Mouse (Mus musculus): ENCODE measurements around the gene Smco2. TPM values are rescaled to one million over a fixed set of nuclear protein-coding genes. Genes with fewer than 3 reads are reported as not detected.
"Not testable (repeated sequence)": the region's sequence is repeated elsewhere in the genome, so short reads cannot be mapped to it uniquely, and the experiment has no call there.

Smco2 gene
- total RNA-seq, 2 experiments from 2014 or later: not detected

DNA sequence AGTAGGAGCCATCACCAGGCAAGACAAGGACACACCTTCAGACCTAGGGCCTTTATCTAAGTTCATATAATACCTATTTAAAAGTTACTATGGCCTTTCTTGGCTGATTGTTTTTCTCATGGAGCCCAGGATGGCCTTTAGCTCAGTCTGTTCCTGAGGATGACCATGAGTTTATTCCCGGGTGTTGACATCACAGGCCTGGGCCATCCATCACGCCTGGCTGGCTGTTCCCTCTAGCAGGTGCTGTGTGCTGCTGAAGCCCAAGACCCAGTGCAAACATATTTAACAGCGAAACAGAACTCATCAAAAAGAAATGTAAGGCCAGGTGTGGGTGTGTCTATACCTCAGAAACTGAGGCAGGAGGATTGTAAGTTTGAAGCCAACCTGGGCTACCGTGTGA lies 11.0 kb upstream of the Smco2 start:
- Histone ChIP-seq H3K27ac (no peak overlapping the region), H3K4me3 (no peak overlapping the region)
- no peak for DNase-seq (ENCODE audit: low spot score in 2 of 2)
- no peak for TF ChIP-seq CTCF (conservative IDR thresholded peaks at IDR 0.05)

DNA sequence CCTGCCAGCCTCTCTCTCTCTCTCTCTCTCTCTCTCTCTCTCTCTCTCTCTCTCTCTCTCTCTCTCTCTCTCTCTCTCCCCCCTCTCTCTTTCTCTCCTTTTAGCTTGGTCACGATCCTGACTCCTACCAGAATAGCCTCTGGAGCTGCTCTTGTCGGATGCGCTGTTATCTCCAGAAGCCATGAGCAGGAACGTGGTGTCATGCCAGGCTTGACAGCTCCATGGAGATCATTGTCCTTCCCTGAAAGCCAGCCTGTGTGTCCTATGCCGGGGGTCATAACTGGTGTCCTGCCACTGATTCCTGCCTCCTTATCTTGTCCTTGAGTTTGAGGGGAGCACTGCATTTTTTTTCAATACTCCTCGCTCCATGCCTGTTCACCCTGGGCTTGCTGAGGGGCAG lies 5.0 kb upstream of the Smco2 start:
- no peak overlapping the region for H3K27ac ChIP-seq
- DNase-seq (ENCODE audit: low spot score in 2 of 2): no peak
- no peak for TF ChIP-seq CTCF (conservative IDR thresholded peaks at IDR 0.05)
- H3K4me3 ChIP-seq: no peak overlapping the region

DNA sequence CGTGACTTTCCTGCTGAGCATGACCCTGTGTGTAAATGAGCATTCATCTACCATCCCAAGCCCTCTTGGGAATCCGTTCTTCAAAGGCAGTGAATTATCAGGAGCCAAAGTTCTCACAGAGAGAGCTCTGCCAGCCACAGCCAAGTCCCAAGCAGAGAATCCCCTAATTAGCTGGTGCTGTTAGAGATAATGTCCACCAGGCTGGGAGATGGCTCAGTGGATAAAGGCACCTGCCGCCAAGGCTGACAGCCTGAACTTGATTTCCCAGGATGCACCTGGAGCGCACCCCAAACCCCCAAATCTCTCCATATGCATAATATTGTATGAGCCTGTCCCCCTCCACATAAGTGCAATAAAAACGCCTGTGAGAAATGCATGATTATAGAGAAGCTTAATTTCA lies 4.6 kb upstream of the Smco2 start:
- TF ChIP-seq CTCF (conservative IDR thresholded peaks at IDR 0.05): no peak
- Histone ChIP-seq H3K27ac (no peak overlapping the region), H3K4me3 (no peak overlapping the region)
- no peak for DNase-seq (ENCODE audit: low spot score in 2 of 2)

DNA sequence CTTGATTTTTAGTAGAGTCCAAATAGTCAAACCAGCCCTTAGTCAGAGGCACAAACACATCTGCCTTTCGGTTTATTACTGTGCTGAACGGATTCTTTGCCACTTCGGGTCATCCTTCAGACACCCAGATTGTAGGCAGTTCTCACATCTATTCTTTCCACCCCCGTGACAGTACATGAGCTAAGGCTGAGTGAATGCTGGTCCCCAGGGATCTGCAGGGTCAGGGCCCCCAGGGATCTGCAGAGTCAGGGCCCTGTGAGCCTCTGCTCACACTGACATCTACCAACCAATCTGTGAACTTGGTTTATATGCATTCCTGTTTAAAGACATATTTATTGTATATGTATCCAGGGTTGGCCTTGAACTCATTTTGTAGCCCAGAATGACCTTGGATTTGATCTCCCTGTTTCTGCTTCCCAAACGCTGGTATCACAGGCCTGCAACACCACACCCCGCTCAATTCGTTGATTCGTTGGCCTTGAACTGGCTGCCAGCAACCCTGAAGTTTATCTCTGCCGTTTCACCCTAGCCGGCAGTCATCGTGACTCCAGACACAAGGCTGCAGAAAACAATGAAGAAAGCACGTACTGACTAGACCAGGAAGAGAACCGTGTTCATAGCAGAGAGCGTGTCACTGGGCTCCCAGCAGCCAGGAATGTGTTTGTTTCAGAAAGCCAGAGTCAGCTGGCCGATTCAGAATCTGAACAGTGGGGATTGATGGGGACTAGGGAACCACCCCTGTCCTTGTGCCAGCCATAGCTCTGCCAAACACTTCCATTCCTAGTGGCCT lies 3.7 kb upstream of the Smco2 start:
- Histone ChIP-seq H3K27ac (no peak overlapping the region), H3K4me3 (no peak overlapping the region)
- TF ChIP-seq CTCF (conservative IDR thresholded peaks at IDR 0.05): no peak
- no peak for DNase-seq (ENCODE audit: low spot score in 2 of 2)

DNA sequence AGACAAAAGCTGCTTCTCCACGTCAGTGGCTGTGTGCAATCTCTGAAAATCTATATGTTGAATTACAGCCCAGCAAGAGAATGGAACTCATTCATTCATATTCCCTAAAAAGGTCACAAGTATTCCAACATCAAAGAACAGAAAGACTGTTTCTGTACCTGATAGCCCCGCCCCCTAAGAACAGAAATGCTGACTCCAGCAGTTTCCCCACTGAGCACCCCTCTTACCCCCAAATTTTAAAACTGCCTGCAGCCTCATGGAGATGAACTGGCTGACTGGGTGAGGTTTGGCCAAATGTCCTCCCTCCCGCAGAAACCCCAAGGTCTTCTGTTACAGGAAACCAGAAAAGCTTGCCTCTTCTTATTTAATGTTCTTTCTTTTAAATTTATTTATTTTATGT lies 2.5 kb upstream of the Smco2 start:
- no peak overlapping the region for H3K4me3 ChIP-seq
- TF ChIP-seq CTCF (conservative IDR thresholded peaks at IDR 0.05): no peak

DNA sequence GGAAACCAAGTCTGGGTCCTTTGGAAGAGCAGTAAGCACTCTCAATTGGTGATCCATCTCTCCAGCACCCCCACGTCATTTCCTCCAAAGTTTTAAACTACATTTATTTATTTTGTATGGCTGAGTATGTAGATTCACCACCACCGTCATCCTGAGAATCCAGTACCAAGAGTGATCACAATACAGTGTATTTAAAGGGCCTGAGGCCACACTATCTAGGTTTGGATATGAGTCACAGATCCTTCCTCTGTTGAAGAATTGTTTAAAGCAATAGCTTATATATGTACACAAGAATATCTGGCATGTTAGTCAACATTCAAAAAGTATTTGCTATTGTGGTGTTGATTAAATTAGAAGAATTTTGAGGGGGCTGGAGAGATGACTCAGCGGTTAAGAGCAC lies 1.6 kb upstream of the Smco2 start:
- no peak for TF ChIP-seq CTCF (conservative IDR thresholded peaks at IDR 0.05)
- Histone ChIP-seq H3K4me3 (no peak overlapping the region), H3K27ac (no peak overlapping the region)
- DNase-seq (ENCODE audit: low spot score in 2 of 2): no peak

More for the DNA sequence above, 2.5 kb upstream of the Smco2 start:
- no peak overlapping the region for H3K27ac ChIP-seq
- no peak for DNase-seq (ENCODE audit: low spot score in 2 of 2)

DNA sequence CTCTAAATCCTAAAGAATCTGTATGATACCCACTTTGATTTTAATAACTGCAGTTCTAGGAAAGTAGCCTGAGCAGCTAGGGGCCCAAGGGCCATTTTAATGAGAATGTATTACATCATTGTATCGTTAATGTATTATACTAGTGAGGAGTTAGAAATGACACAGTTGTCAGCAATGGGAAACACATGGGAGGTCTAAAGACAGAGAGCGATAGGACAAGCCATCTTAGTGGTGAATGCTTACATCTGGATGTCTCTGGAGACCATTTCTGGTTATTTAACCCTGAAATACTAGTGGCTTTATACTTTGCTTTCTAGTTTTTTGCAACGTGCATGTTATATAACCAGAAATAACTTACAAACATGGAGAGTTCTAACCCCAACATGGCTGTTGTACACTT lies 2.0 kb downstream of the Smco2 start:
- Histone ChIP-seq H3K27ac (no peak overlapping the region), H3K4me3 (no peak overlapping the region)
- DNase-seq (ENCODE audit: low spot score in 2 of 2): no peak
- no peak for TF ChIP-seq CTCF (conservative IDR thresholded peaks at IDR 0.05)

DNA sequence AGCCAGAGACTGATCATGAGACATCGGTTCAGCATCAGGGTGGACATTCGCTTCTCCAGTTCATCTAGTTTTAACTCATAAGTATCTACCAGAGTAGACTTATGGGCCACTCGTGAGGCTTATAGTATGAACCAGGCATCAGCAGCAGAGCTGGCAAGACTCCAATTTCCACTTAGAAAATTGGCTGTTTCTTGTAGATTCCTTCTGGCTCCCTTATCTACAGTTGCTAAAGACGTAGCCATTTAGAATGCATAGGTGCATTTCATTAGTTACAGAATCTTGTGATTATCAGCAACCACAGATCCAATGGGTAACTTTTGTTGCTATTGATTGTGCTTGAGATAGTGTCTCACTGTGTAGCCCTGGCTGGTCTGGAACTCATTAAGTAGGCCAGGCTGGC lies 2.8 kb downstream of the Smco2 start:
- no peak for DNase-seq (ENCODE audit: low spot score in 2 of 2)
- TF ChIP-seq CTCF (conservative IDR thresholded peaks at IDR 0.05): no peak
- Histone ChIP-seq H3K4me3 (no peak overlapping the region), H3K27ac (no peak overlapping the region)

DNA sequence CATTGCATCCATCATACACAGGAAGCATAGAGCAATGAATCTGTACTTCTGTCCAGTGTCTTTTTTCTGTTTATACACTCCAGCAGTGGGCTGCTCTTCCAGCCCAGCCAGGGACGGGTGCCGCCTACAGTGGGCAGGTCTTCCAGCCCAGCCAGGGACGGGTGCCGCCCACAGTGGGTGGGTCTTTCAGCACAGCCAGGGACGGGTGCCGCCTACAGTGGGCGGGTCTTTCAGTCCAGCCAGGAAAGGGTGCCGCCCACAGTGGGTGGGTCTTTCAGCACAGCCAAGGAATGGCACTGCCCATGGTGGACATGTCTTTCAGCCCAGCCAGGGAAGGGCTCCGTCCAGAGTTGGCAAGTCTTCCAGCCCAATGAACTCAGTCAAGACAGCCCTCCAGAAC lies 5.3 kb downstream of the Smco2 start:
- DNase-seq (ENCODE audit: low spot score in 2 of 2): no peak
- Histone ChIP-seq H3K4me3 (no peak overlapping the region), H3K27ac (no peak overlapping the region)
- no peak for TF ChIP-seq CTCF (conservative IDR thresholded peaks at IDR 0.05)

DNA sequence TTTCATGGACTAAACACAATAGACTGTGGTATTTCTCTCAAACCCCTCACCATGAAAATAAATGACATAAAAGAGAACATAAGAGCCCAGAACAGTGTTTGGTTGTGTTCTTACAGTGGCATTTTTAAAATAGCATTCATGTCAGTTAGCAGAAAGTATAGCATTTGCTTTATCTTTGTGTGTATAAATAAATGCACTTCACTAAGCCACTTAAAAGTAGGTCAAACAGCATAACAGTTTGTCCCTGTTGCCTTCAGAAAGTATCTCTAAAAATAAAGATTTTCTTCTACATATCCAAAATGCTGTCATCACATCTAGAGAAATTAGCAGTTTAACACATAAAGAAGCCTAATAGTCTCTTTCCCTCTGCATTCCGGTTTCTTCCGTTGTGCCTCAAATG lies 7.5 kb downstream of the Smco2 start:
- Histone ChIP-seq H3K4me3 (no peak overlapping the region), H3K27ac (no peak overlapping the region)
- no peak for DNase-seq (ENCODE audit: low spot score in 2 of 2)
- TF ChIP-seq CTCF (conservative IDR thresholded peaks at IDR 0.05): no peak

DNA sequence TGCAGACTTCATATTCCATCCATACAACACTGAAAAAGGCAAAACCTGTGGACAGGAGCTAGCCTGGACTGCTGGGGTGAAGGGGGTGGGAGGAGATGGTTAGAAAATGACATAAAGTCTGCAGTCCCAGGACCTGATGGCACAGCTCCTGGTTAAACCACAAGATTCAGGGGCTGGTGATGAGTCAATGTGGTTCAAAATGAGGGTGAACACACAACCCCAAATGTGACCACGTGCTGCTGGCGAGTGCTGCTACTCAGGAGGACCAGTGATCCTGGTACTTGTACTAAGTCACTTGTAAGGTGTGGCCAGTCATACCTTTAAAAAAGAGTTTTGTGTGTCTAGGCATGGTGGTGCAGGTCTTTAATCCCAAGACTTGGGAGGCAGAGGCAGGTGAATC lies 13.2 kb downstream of the Smco2 start:
- TF ChIP-seq CTCF (conservative IDR thresholded peaks at IDR 0.05): no peak
- no peak for DNase-seq (ENCODE audit: low spot score in 2 of 2)
- no peak overlapping the region for H3K27ac ChIP-seq
- H3K4me3 ChIP-seq: no peak overlapping the region

DNA sequence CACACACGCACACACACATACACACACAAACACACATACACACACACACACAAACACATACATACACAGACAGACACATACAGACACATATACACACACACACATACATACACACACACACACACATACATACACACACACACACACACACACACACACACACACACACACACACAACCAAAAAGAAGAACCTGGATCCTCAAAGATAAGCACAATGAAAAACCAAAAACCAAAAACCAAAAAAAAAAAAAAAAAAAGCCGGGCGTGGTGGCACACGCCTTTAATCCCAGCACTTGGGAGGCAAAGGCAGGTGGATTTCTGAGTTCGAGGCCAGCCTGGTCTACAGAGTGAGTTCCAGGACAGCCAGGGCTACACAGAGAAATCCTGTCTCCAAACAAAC lies 14.5 kb downstream of the Smco2 start:
- not testable (repeated sequence) for DNase-seq (ENCODE audit: low spot score in 2 of 2); H3K27ac ChIP-seq; H3K4me3 ChIP-seq

DNA sequence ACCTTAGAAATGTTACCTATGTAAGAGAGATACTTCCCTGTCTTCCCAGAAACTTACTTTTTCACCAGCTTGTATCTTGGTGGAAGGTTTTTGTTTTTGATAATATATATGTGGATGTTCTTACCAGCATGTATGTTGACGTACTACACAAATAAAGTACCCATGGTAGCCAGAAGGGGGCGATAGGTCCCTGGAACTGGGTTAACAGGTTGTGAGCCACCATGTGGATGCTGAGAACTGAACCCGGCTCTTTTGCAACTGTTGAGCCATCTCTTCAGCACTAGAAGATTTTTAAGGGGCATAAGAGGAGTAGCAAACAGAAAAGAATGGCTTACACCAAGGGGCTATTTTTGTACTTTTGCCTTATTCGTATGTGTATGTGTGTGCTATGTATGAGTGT lies 15.8 kb downstream of the Smco2 start:
- TF ChIP-seq CTCF (conservative IDR thresholded peaks at IDR 0.05): peak; percentile 50
- no peak overlapping the region for H3K4me3 ChIP-seq
- H3K27ac ChIP-seq: no peak overlapping the region
- DNase-seq (ENCODE audit: low spot score in 2 of 2): no peak

DNA sequence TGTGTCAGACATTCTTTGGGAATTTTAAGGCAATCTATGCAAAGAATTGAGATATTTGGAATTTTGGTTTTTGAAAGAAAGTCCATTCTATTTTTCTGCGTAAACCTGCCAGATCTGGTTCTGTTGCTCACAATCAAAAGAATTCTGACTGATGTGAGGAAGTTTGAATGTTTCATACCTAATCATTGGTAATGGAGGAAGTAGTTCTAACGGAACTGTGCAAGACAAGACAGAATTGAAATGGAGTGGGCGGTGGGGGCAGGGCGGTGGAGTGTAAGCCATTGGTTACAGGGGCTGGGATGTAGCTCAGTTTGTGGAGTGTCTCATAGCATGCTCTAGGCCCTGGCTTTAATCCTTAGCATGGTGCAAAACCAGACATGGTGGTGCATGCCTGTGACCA lies 22.1 kb downstream of the Smco2 start:
- TF ChIP-seq CTCF (conservative IDR thresholded peaks at IDR 0.05): no peak
- no peak overlapping the region for H3K27ac ChIP-seq
- no peak for DNase-seq (ENCODE audit: low spot score in 2 of 2)
- H3K4me3 ChIP-seq: no peak overlapping the region

Data from layer of hippocampus, adult 2 months (tissue).